Mouse (Mus musculus): ENCODE data around the gene Wwox.
A peak's percentile ranks its signal among the peaks of the same experiment; 100 is the strongest.

Wwox gene

GRCm38 (mm10) chr8:114897432-114897831 lies 458.0 kb downstream of the Wwox start:
- no peak for DNase-seq (ENCODE audit: low read depth)

- DNase-seq (ENCODE audit: low read depth): no peak
Observed at GRCm38 (mm10) chr8:114899157-114899556, 459.7 kb downstream of the Wwox start.

- DNase-seq (ENCODE audit: low read depth): no peak
Observed at GRCm38 (mm10) chr8:114902584-114902983, 463.1 kb downstream of the Wwox start.

- no peak for DNase-seq (ENCODE audit: low read depth)
Observed at GRCm38 (mm10) chr8:114908086-114908485, 468.6 kb downstream of the Wwox start.

- DNase-seq (ENCODE audit: low read depth): no peak
Observed at GRCm38 (mm10) chr8:114908589-114908988, 469.1 kb downstream of the Wwox start.

GRCm38 (mm10) chr8:114909146-114909545 lies 469.7 kb downstream of the Wwox start:
- no peak for DNase-seq (ENCODE audit: low read depth)

GRCm38 (mm10) chr8:114911031-114911580 lies 471.7 kb downstream of the Wwox start:
- no peak for DNase-seq (ENCODE audit: low read depth)

- DNase-seq (ENCODE audit: low read depth): no peak
Observed at GRCm38 (mm10) chr8:114923629-114924028, 484.2 kb downstream of the Wwox start.

GRCm38 (mm10) chr8:114927412-114927811 lies 488.0 kb downstream of the Wwox start:
- no peak for DNase-seq (ENCODE audit: low read depth)

GRCm38 (mm10) chr8:114927917-114928316 lies 488.5 kb downstream of the Wwox start:
- no peak for DNase-seq (ENCODE audit: low read depth)

GRCm38 (mm10) chr8:114929597-114929996 lies 490.1 kb downstream of the Wwox start:
- no peak for DNase-seq (ENCODE audit: low read depth)

- DNase-seq (ENCODE audit: low read depth): no peak
Observed at GRCm38 (mm10) chr8:114932071-114932630, 492.7 kb downstream of the Wwox start.

- peak; percentile 82 for DNase-seq (ENCODE audit: low read depth)
Observed at GRCm38 (mm10) chr8:114933248-114933647, 493.8 kb downstream of the Wwox start.

GRCm38 (mm10) chr8:114936887-114937286 lies 497.4 kb downstream of the Wwox start:
- DNase-seq (ENCODE audit: low read depth): no peak

- DNase-seq (ENCODE audit: low read depth): no peak
Observed at GRCm38 (mm10) chr8:114939338-114939737, 499.9 kb downstream of the Wwox start.

GRCm38 (mm10) chr8:114941096-114941495 lies 501.6 kb downstream of the Wwox start:
- no peak for DNase-seq (ENCODE audit: low read depth)

- DNase-seq (ENCODE audit: low read depth): peak; percentile 43
Observed at GRCm38 (mm10) chr8:114941644-114942043, 502.2 kb downstream of the Wwox start.

GRCm38 (mm10) chr8:114947921-114948320 lies 508.5 kb downstream of the Wwox start:
- no peak for DNase-seq (ENCODE audit: low read depth)

GRCm38 (mm10) chr8:114956377-114957168 lies 517.1 kb downstream of the Wwox start:
- no peak for DNase-seq (ENCODE audit: low read depth)

GRCm38 (mm10) chr8:114958437-114959107 lies 519.1 kb downstream of the Wwox start:
- no peak for DNase-seq (ENCODE audit: low read depth)

- DNase-seq (ENCODE audit: low read depth): no peak
Observed at GRCm38 (mm10) chr8:114959406-114959805, 520.0 kb downstream of the Wwox start.

- DNase-seq (ENCODE audit: low read depth): no peak
Observed at GRCm38 (mm10) chr8:114962494-114962893, 523.0 kb downstream of the Wwox start.

GRCm38 (mm10) chr8:114963282-114963681 lies 523.8 kb downstream of the Wwox start:
- DNase-seq (ENCODE audit: low read depth): no peak
